Mouse (Mus musculus) embryo, embryonic 11.5 days (tissue): Measurements from ENCODE around the gene Galntl6.
A peak's percentile ranks its signal among the peaks of the same experiment; 100 is the strongest.

Experiments used
- DNase-seq: peaks from one replicate; pipeline ENCODE4 v3.0.0-alpha.2; 2012; ENCODE audit warnings: low read depth, low spot score

Gene Galntl6

DNA sequence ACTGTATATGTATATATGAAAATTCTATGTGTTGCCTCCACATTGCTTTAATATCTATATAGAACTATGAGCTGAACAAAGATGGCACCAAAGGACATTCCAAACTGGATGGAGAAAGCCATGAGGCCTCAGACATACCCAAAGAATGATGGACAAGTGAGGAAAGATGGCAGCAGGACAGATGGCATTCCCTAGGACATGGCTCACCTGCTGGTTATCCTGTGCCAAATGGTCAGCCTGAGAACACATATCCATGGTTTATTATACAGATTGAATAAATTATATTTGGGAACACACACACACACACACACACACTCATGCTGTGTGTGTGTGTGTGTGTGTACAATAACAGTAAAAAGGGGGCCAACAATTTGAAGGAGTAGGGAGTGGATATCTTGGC, 1063.4 kb downstream of the Galntl6 start:
- DNase-seq = no peak

DNA sequence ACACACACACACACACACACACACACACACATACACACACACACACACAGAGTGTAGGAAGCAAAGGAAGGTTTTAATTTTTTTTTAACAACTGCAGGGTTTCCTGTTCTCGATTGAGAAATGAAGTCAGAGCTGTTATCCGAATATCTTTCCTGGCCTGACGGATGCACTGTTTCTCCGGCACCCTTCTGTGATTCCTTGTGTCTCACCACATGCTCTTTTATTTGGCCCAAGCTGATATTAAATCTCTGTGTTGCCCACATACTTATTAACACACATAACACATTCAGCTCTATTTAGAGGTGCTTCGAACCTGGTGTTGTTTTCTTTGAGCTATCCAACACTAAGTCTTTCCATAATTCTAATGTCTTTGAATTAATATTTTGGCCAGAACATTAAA, 1069.0 kb downstream of the Galntl6 start:
- no peak for DNase-seq

DNA sequence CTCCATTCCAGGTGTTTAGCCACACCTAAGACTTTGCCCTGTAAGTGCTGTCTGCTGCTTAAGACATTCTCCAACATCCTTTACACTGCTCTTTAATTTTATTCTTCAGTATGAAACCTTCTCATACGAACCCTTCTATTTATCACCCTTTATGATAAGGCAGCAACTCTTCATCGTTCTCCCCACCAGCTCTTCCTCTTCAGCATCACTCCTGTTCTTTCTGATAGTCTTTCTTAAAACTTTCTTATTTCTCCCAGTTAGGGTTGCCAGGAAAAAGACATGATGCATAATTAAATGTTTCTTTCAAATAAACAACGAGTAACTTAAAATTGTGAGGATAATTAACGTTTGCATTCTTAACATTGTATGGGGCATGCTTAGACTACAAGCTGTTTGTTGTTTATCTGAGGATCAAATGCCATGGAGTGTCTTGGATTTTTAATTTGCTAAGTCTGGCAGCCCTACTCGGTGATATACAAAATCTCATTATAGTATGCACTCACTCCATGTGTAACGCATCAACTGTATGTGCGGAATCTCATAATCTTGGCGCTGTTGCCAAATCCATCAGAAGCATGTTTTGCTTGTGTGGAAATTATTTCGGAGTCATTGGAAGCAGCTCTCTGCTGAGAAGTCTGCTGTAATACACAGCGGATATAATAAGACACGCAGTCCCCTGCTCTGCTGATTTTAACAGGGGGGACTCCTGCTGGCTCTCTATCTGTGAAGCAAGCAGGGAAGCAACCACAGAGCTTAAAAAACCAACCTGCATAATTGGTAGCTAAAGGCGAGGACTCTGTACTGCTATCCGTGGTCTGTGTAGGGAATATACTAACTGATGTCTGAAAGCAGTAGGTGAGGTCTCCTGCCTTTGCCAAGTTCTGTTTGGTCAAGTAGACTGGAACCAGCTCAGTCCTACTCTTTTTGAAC, 1069.7 kb downstream of the Galntl6 start:
- DNase-seq = no peak

DNA sequence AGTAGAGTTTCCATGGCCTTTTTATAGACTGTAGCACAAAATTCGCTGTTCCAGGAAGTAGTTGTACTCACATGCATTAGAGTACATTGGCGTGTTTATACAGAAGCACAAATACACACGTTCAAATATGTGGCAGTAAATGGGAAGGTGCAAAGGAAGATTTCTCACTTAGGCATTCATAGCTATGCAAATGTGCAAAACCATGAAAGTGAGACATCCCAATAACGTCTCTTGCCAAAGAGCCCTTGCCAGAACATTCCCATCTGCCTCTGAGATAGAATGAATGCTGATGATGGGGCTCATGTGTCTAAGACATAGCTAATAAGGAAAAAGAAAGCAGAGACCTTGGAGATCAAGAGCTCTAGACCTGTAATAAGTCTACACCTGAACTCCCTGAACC, 1071.0 kb downstream of the Galntl6 start:
- DNase-seq = no peak

DNA sequence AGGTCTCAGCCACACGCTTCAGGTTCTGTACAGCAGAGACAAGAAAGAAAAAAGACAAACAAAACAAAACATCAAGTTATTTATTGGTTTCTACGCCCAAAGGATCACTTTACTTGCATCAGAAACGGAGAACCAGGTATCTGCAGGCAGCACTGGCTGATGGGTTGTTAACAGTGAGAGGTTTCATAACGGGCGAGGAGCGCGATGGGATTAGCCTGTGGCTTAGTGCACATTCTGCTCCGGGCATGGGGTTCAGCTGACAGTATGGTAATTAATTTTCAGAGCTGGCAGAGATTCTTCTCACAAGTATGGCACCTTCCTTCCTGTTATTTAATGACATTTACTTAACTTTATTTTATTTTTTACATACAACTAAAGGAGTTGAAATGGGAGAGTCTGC, 1075.1 kb downstream of the Galntl6 start:
- DNase-seq = no peak

DNA sequence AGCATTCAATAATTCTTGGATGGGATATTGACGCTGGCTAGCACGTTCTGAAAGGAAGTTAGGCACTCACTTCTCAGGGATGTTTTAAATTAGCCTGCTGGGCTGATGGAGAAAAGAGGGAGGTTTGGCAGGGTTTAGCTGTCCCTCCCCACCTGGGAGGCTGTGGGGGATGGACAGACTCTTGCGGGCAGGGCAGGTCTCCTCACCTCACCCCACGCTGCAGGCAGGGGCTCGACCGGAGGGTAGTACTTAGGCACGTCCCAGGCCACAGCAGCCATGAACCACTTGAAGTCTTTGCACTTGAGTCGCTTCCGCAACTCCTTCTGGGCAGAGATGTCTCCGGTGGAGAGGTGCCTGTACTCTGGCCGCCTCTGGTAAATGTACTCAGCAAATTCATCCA, 1075.5 kb downstream of the Galntl6 start:
- DNase-seq = no peak

DNA sequence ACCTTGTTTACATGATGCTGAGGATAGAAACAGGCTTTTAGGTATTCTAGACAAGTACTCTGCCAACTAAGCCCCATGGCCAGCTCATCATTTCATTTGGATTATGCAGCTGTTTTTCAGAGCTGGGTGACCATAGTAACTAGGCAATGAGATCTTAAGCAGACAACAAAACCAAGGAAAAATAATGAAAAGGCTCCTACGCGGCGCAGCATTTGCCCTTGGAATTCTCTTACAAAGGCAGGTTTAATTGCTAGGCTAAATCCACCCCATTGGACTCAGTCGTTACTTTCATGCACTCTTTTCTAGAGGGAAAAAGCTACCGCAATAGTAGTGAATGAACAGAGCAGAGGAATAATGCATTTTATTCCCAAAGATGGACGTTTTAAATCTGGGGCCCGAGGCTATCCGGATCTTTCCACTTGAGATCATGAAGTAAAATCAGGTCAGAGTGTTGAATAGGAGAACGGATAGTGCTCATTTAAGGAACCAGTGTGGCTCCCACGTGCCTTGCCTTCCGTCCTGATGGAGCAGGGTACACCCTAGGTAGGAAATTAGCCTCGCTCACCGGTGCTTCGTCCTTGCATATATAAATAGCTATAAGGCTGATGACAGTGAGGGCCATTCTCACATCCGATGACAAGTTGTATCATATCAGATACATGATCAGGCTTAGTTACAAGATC, 1076.1 kb downstream of the Galntl6 start:
- no peak for DNase-seq

DNA sequence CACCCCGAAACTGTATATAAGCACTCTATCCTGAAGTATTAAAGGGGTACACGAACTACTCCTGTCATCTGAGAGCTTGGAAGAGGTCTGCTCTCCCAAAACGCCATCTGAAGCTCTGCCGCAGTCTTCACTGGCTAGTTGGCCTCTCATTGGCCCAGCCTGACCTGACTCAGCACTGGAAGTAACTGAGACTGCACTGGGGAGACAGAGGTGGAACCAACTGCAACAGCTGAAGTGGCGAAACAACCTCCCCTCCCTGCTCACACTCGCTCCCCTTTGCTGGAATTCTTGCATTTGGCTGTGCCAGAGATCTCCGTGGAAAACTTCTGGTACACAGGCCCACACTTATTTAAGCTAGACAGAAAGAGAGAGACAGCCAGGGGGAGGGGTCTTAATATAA, 1089.3 kb downstream of the Galntl6 start:
- DNase-seq = no peak

DNA sequence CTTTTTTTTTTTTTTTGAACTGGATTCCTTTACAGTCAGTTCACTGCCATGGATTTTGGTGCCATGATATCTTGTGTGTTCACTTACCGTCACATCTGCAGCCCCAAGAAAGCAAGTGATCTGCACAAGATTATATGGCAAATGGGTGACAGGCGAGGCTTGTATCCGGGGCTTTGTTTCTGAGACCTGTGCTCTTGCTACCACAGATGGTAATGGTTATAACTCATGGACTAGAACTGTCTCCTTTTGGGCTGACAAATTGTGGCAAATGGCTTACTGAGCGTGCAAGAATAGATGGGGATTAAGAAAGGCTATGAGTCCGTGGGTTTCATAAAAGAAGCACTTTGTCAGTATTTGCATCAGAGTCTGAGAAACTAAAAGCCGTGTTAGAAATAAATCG, 1096.4 kb downstream of the Galntl6 start:
- peak; percentile 9 for DNase-seq

DNA sequence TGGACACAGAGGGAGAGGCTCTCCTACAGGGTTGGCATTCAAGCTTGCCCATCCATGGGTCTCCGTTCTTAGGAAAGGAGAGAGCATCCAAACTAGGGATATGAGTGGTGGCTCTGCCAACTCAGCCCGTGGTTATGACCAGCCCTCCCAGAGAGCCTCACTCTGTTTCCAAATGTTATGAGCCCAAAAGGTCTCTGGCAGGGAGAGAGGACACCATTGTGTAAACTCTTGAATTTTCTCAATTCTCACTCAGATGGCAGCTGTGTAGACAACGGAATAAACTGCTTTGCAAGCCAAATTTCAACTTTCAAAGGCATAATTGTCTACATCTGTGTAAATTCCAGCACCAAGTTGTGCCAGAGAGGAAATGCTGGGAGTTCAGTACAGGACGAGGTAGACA, 1105.4 kb downstream of the Galntl6 start:
- no peak for DNase-seq

DNA sequence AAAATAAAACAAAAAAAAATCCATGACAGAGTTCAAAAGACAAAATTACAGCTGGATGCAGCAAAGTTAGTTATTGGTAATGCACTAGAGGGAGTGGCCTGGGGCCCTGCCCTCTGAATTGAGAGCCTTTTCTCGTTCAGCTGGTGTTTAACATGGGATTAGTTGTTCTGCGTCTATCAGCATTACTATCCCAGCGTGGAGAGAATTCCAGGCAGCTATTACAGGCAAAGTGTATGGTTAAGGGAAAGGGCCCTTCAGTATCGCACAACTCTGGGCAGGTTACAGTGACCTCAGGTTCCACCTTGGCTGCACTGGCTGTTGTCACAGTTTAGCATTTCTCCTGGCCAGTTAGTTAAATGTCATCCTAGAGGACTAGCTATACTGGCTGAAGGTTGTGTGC, 1107.3 kb downstream of the Galntl6 start:
- DNase-seq = no peak

DNA sequence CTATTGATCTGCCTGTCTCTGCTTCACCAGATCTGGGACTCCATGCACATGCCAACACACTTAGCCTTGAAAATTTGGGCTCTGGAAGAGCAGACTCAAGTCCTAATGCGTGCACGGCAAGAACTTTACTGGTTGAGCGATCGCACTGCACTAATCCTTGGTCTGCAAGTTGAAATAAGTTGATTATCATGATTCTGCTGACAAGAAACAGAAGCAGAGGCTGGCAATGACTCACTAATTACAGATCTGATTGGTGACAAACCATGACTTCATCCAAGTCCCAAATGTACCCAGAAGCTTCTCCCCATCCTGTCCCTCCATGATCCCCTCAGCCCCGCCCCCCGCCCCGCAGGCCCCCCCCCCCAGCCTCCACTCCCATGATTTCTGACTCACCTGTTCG, 1108.6 kb downstream of the Galntl6 start:
- DNase-seq = no peak

DNA sequence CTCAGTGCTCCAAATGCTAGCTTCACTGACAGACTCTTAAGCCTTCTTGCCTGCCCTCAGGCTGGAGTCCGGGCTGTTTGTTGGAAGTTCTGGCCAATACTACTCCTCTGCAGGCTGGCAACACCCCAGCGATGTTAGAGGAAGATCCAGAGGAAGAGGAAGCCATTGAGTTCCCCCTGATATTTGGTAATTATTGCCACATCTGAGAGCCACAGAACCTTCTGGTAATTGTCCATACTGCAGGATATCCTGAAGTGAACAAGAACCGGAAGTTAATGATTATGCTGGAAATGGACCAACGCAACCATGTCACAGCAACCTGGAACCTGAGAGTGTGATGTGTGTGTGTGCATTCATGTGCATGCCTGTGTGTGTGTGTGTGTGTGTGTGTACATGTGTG, 1111.2 kb downstream of the Galntl6 start:
- no peak for DNase-seq

DNA sequence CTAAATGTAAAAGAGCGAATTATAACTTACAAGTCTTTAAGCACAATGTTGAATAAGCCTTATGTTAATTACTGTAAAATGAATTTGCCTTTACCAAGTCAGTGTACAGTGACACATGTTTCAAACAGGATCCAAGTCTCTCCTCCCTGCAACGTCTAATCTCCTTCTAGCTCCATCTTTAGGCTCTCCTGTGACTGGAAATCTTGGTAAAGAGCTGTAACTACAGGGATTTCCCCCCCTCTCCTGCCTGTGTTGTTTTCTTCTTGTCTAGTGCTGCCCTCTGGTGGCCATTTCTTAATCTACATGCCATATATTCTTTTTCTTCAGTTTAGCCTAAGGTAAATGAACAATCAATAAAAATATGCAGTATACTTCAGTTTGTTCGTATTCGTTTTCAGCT, 1112.1 kb downstream of the Galntl6 start:
- peak; percentile 82 for DNase-seq

DNA sequence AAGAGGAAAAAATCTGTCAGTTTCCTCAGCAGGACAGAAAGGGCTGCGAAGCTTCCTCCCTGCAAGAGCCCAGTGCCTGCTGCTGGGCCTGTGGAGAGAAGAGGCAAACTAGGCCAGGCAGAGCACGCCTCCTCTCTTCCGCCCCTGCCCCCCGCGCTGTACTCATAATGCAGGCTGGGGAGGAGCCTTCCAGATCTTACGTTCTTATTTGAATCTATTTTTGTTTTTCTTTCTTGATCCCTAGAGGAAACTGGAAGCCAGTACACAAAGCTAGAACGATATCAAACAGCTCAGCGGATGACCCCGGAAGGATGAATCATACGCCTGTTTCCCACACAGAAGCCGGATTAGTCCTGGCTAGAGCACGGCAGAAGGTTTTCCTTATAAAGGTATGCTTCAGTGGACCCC, 1112.6 kb downstream of the Galntl6 start:
- peak; percentile 9 for DNase-seq

DNA sequence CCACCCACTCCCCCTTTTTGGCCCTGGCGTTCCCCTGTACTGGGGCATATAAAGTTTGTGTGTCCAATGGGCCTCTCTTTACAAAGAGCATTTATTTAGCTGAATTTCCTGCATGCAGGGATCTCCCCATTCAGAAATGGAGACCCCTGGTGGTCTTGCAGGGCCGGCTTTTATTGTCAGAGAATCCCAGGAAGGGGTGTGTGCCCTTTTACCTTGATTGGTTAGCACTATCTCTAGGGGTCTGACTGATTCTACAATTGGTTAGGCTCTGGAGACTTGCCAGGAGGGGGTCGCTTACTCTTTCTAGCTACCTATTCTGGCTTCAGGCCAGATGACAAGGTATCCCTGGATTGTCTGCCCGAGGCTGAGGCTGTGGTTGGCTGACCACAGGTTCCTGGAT, 1119.0 kb downstream of the Galntl6 start:
- DNase-seq = no peak

DNA sequence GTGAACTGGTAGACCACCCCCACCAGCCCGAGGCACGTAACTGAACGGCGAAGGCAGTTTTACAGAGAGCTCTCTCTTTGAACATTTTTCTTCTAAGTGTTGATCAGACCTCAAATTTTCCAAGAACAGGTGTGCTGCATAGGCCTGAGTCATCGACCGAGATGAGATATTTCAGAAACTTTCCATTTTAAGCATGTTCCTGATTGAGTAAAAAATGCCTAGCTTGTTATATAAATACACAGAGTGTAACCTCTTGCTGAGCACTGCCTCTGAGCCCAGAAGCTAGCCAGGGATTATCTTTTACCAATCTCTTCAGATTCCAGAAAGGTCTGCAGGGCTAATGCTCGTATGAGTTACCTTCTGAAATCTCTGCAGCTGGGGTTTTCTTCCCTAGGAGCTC, 1120.2 kb downstream of the Galntl6 start:
- no peak for DNase-seq

DNA sequence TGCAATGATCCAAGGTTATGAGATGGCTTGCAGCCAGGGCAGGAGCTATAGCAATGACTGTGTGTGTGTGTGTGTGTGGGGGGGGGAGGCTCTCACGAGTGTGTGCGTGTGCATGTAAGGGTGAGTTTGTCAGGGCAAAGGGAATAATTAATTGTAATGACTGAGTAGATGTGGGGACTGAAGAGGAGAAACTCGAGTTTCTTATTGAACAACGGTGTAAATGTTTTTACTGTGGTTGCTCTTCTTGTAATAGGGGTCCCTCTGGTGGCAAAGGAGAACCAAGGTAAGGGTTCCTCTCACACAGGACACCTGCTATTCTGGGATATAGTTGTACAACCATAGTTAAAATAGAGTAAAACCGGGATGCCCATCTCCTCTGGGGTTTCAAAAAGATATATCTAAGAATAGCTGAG, 1121.1 kb downstream of the Galntl6 start:
- DNase-seq = no peak

DNA sequence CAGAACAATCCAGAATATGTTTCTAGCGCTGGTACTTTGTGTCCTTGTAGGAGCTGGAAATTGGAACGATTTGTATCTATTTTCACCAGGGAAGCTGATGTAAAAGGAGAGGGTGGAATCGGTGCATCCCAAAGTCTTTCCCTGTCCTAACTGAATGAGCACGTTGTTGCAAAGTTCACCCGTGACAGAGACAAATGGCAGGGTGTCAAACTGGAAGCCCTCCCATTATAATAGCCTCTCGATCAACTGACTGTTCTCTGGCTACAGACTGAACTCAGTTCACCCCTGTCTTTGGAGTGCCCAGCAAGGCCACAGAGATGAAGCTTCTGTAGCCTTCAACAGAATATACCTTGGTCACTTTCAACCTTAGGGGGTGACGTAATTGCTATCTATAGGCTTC, 1132.9 kb downstream of the Galntl6 start:
- no peak for DNase-seq

DNA sequence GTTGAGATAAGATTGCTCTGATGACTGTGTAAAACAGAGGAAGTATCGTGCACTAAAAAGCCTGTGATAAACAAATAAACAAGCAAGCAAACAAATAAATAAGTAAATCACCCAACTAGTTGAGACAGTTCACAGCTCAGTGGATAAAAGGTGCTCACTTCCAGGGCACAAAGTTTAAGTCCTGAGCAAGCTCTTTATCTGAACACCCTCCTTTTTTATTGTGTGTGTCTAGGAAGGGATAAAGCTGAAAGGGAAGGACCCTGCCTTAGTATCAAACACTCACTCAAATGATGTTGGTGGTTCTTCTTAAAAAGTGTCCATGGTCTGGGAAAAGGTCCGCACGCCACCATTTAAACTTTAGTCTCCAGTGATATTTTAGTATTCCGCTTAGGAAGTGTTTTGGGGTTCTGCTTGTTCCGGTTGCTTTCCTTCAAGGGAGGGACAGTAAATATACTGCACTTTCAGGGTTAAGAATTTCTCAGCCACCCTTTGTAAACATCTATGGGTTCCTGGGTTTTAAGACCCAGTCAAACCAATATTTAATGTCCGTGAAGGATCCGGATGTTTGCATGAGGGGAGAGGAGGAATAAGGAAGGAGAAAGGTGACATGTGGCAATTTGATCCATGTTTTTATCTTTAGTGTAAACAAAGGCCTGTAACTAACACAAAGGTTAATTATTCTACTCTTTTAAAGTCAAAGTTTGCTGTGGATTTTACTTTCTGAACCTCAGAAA, 1134.3 kb downstream of the Galntl6 start:
- DNase-seq = no peak

DNA sequence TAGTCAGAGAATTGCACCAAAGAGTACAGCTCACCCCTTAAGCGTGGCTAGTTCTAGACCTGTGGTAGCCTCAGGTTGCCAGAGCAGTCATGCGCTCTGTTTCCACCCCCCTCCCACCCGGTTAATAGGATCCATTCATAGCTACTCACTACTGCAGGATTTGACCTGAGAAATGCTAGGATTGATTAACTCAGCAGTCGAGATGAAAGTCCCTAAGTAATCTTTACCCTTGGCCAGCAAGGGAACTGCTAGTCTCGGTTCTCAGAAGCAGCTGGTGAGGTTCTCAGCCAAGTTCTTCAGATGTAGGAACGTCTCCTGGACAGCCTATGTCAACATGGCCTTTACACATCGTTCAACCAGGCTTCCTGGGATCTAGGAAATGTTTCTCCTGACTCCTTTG, 1135.7 kb downstream of the Galntl6 start:
- DNase-seq = no peak

DNA sequence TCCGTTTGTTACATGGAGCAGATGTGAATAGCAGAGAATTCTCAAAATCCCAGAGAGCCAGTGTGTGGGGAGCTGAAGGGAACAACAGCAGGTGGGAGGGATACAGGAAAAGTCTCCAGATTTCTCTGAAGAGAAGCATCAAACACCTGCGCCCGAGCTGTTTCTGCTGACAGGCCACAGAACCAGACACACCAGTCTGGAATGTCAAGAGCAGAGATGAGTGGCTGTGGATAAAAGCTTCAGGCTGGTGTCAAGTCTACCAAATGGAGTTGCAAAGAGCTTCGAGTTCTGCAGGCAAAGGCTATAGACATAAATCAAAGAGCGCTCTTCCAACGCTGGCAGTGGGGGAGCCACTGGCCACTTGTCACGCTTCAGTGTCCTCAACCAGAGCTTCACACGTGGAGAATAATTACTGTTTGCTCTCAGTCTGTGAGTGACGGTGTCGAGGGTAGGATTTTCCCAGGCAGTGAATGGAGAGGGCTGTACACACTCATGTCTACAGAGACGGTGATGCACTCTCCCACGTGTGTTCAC, 1139.6 kb downstream of the Galntl6 start:
- peak; percentile 11 for DNase-seq
